Mouse (Mus musculus): ENCODE measurements at regions not wholly inside any gene's neighbourhood (a gene's known extent, or its start where the extent isn't known, plus 50 kb on each side); places are given as distances from the start of the nearest gene placed in this dataset.

DNA sequence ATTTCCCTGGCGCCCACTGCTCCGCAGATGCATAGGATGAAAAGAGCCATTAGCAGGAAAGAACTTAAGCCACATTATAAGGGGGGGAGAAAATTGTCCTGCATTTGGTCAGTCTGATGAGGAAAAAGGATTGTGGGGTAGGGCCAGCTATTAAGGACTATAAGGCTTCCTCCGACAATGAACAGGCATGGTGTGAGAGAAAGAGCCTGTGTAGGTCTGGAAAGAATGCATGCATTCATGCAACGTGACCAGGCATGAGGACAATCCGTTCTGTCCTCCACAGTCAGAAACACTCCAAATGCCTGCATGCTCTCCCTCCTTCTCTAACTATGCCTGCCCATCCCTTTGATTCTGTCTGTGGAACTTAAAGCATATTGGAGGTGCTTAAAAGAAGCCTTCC, 550.8 kb downstream of the Bcl11a start:
- Histone ChIP-seq H3K27ac (no peak overlapping the region), H3K27me3 (no peaks in the 10 kb centered on the region), H3K9ac (no peak overlapping the region), H3K4me1 (no peaks in the 10 kb centered on the region), H3K9me3 (no peaks in the 10 kb centered on the region), H3K4me2 (no peak overlapping the region), H3K36me3 (no peaks in the 10 kb centered on the region), H3K4me3 (no peak overlapping the region)
- 45% methylated on average over 5 of the region's 5 CpGs for WGBS
- no peak for ATAC-seq (ENCODE audit: insufficient number of reproducible peaks, insufficient read depth, low FRiP score, low TSS enrichment, low read depth)

DNA sequence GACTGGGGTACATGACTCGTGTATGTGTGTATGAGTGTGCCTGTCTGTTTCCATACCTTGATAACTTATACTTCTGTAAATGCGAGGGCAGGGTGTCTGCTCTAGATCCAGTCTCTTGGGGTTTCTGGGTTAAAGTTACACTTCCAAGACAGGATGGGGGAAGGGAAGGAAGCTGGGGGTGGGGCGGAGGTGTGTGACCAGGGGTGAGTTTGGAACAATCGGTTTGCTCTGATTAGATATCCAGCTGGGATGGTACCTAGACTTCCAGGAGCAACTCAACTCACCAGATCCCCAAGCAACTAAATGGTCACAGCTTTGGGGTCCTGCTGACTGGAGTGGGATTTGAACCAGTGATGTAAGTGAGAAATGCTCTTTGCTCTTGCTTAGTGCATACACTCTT, 551.6 kb downstream of the Bcl11a start:
- H3K9me3 ChIP-seq, result no peaks in the 10 kb centered on the region
- no peaks in the 10 kb centered on the region for H3K27me3 ChIP-seq
- H3K4me2 ChIP-seq, result no peak overlapping the region
- H3K27ac ChIP-seq, result no peak overlapping the region
- no peak overlapping the region for H3K4me3 ChIP-seq
- ATAC-seq (ENCODE audit: insufficient number of reproducible peaks, insufficient read depth, low FRiP score, low TSS enrichment, low read depth), result no peak
- no peaks in the 10 kb centered on the region for H3K4me1 ChIP-seq
- no peaks in the 10 kb centered on the region for H3K36me3 ChIP-seq
- WGBS, result 47% methylated on average over 4 of the region's 4 CpGs
- no peak overlapping the region for H3K9ac ChIP-seq

DNA sequence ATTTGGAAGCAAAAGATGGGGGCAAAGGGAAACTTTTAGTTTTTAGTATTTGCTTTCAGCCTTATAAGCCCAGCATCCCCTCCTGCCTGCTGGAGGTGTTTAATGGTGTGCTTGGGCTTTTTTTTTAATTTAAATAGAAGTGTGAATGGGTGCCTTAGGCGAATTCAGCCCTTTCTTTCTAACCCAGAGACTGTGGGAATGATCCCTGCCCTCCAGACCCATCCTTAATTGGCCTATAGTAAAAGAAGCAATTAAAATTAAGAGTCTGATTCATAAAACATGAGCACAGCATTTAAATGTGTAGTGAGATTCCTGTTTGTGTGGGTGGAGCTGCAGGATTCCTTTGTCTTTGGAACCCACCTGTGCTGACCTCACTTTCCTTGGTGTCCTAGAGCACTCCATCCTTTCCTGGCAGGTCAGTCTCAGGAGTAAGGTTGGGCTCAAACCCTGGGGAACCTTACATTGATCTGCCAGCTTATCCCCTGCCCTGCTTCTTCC, 552.6 kb downstream of the Bcl11a start:
- Histone ChIP-seq H3K9me3 (no peaks in the 10 kb centered on the region), H3K4me1 (no peaks in the 10 kb centered on the region), H3K4me2 (no peak overlapping the region), H3K9ac (no peak overlapping the region), H3K27ac (no peak overlapping the region), H3K27me3 (no peaks in the 10 kb centered on the region), H3K4me3 (no peak overlapping the region), H3K36me3 (no peaks in the 10 kb centered on the region)
- ATAC-seq (ENCODE audit: insufficient number of reproducible peaks, insufficient read depth, low FRiP score, low TSS enrichment, low read depth), result no peak
- 40% methylated on average over 1 of the region's 1 CpGs for WGBS

DNA sequence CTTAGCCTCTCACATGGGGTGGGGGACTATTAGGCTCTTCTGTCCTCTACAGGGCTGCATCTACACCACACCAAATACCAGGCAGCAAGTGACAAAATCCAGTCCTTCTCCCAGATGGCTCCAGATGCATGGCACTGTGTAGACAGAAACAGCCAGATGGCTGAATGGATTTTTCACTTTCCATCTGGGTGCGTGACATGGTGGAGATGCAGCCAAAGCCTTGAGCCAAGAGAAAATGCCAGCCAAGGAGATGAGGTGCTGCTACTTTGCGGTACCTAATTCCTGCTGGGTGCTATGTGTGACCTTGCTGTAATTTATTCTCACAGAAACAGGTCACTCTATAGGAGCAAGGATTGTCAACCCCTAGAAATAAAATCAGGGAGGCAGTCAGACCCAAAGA, 553.8 kb downstream of the Bcl11a start:
- Histone ChIP-seq H3K4me1 (no peaks in the 10 kb centered on the region), H3K9me3 (no peaks in the 10 kb centered on the region), H3K36me3 (no peaks in the 10 kb centered on the region), H3K4me2 (no peak overlapping the region), H3K27ac (no peak overlapping the region), H3K27me3 (no peaks in the 10 kb centered on the region), H3K9ac (no peak overlapping the region), H3K4me3 (no peak overlapping the region)
- 91% methylated on average over 2 of the region's 2 CpGs for WGBS
- ATAC-seq (ENCODE audit: insufficient number of reproducible peaks, insufficient read depth, low FRiP score, low TSS enrichment, low read depth), result no peak

DNA sequence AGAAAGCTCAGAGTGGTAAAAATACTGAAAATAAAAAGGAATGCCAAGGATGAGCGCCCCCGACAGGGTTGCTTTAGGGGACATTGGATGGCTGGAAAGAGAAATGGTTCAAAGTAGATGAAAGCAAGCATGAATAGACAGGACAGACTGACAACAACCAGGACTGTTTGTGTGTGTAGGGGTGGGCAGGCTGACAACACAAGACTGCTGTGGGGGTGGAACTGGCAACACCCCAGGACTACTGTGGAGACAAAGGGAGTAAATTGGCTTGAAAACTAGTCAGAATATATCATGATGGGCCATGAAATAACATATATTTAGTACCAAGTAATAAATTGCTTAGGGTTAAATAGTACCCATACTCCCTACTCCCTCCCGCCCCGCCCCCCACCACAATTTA, 558.9 kb downstream of the Bcl11a start:
- Histone ChIP-seq H3K9ac (no peak overlapping the region), H3K9me3 (no peaks in the 10 kb centered on the region), H3K4me2 (no peak overlapping the region), H3K27ac (no peak overlapping the region), H3K4me3 (no peak overlapping the region), H3K36me3 (no peaks in the 10 kb centered on the region), H3K4me1 (no peaks in the 10 kb centered on the region), H3K27me3 (no peaks in the 10 kb centered on the region)
- 90% methylated on average over 4 of the region's 4 CpGs for WGBS
- no peak for ATAC-seq (ENCODE audit: insufficient number of reproducible peaks, insufficient read depth, low FRiP score, low TSS enrichment, low read depth)

DNA sequence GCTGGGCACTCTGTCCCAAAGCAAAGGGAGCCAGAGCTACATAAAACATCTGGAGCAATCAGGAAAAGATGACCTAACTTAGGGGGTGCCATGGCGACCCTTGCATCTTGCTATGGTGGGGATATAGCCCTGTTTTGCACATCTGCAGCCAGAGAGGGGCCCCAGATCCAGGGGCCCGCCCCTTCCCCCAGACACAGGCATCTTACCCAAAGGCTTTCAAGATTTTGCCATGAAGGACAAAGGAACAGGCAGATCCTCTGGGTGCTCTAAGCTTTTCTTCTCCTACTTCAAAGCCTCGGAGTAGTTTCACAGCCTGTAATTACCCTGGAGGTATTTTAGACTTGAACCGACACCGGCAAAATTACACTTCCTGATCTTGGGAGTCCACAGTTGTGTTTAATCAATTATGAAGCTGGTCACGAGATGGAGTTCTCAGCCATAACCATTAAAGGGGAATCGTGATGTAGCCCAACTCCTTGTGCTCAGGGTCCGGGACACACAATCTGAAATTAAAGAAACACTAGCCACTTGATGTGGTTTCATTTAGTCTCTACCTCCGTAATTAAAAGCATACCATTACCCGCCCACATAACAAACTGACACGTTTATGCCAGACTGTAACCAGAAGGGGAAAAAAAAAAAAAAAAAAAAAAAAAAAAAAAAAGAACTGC, 565.7 kb downstream of the Bcl11a start:
- no peaks in the 10 kb centered on the region for H3K36me3 ChIP-seq
- no peak overlapping the region for H3K9ac ChIP-seq
- H3K27ac ChIP-seq, result peak overlapping the region; percentile 57
- peaks cover 15% of the 10 kb centered on the region for H3K4me1 ChIP-seq
- H3K4me3 ChIP-seq, result peak overlapping the region; percentile 10; the same call in 1 of the 2 replicates
- H3K27me3 ChIP-seq, result no peaks in the 10 kb centered on the region
- H3K9me3 ChIP-seq, result no peaks in the 10 kb centered on the region
- peak overlapping the region; percentile 45 for H3K4me2 ChIP-seq
- ATAC-seq (ENCODE audit: insufficient number of reproducible peaks, insufficient read depth, low FRiP score, low TSS enrichment, low read depth), result peak; percentile 72
- WGBS, result 7% methylated on average over 11 of the region's 11 CpGs

DNA sequence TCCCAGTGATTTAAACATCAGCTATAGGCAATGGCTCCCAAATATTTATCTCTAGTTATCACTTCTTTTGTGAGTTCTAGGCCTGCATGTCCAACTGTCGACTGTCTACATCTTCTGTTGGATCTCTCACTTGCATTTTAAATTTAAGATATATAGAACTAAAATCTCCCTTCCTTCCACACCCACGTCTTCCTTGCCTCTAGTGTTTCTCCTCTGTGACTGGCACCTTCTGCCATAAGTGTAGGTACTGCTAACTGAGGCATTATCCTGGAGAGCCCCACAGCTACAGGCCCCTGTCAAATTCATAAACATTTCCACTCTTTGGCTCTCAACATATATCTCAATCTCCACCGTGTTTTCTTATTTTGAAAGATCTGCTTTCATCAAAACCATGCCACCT, 575.0 kb downstream of the Bcl11a start:
- Histone ChIP-seq H3K4me1 (no peaks in the 10 kb centered on the region), H3K4me2 (no peak overlapping the region), H3K27ac (no peak overlapping the region), H3K9ac (no peak overlapping the region), H3K9me3 (no peaks in the 10 kb centered on the region), H3K4me3 (no peak overlapping the region), H3K27me3 (no peaks in the 10 kb centered on the region), H3K36me3 (no peaks in the 10 kb centered on the region)
- no peak for ATAC-seq (ENCODE audit: insufficient number of reproducible peaks, insufficient read depth, low FRiP score, low TSS enrichment, low read depth)
- WGBS, result 70% methylated on average over 3 of the region's 3 CpGs

DNA sequence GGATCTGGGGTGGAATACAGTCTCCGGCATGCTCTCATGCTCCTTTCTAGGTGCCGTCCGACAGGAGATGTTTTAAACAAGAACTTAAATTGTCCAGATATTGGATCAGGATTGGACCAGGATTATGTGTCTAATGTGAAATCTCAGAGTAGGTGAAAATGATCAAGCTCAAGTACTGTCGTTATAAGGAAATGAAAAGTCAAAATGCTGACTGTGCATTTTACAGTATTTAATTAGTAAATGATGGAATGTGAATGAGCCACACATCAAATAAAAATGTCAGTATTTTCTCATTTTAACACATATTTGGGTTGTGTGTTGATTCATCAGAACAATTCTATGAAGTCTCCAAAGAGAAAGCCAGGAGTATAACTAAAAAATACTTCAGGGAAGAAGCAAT, 586.2 kb downstream of the Bcl11a start:
- 93% methylated on average over 4 of the region's 4 CpGs for WGBS
- no peak for ATAC-seq (ENCODE audit: insufficient number of reproducible peaks, insufficient read depth, low FRiP score, low TSS enrichment, low read depth)

DNA sequence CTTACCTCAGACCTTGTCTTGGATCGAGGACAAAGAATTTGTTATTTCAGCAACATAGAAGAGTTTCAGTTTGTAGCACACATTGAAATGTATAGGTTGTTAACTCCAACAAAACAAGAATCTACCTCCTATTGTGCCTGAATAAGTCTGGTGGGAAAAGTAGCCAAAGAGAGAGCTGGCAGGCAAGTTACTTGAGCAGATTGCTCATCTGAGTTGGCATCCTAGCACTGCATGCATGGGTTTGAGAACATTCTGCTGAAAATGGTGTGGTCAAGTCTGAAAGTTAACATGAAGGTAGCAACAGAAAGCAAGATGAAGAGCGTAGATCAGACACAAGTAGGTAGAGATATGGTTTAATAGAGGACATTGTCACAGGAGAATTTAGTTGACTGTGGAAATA, 587.5 kb downstream of the Bcl11a start:
- no peak for ATAC-seq (ENCODE audit: insufficient number of reproducible peaks, insufficient read depth, low FRiP score, low TSS enrichment, low read depth)
- no peak overlapping the region for H3K9ac ChIP-seq
- no peaks in the 10 kb centered on the region for H3K4me1 ChIP-seq
- H3K9me3 ChIP-seq, result no peaks in the 10 kb centered on the region
- H3K4me3 ChIP-seq, result no peak overlapping the region
- no peaks in the 10 kb centered on the region for H3K36me3 ChIP-seq
- H3K4me2 ChIP-seq, result no peak overlapping the region
- WGBS, result 84% methylated on average over 2 of the region's 2 CpGs
- no peak overlapping the region for H3K27ac ChIP-seq
- H3K27me3 ChIP-seq, result no peaks in the 10 kb centered on the region

More for the DNA sequence above, 586.2 kb downstream of the Bcl11a start:
- H3K9me3 ChIP-seq, result no peaks in the 10 kb centered on the region
- no peaks in the 10 kb centered on the region for H3K36me3 ChIP-seq
- H3K9ac ChIP-seq, result no peak overlapping the region
- no peaks in the 10 kb centered on the region for H3K27me3 ChIP-seq
- H3K4me3 ChIP-seq, result no peak overlapping the region
- no peak overlapping the region for H3K4me2 ChIP-seq
- H3K4me1 ChIP-seq, result no peaks in the 10 kb centered on the region
- H3K27ac ChIP-seq, result no peak overlapping the region

DNA sequence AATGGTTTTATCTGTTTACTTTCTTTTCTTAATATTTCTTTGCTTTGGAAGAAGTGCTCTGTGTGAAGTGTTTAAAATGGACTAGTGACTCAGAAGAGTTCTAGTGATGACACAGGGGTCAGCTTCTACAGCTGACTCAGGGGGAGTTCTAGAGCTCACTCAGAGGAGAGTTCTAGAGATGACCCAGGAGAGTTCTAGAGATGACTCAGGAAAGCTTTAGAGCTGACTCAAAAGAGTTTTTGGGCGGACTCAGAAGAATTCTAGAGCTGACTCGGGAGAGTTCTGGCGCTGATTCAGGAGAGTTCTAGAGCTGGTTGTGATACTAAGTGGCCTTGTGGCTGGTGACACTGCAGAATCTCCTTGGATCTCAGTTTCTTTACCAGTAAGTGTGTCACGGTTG, 593.8 kb downstream of the Bcl11a start:
- Histone ChIP-seq H3K27me3 (no peaks in the 10 kb centered on the region), H3K27ac (no peak overlapping the region), H3K9ac (no peak overlapping the region), H3K4me2 (no peak overlapping the region), H3K4me3 (no peak overlapping the region), H3K36me3 (no peaks in the 10 kb centered on the region), H3K9me3 (no peaks in the 10 kb centered on the region), H3K4me1 (peaks cover 4% of the 10 kb centered on the region)
- no peak for ATAC-seq (ENCODE audit: insufficient number of reproducible peaks, insufficient read depth, low FRiP score, low TSS enrichment, low read depth)
- WGBS, result 87% methylated on average over 4 of the region's 4 CpGs

DNA sequence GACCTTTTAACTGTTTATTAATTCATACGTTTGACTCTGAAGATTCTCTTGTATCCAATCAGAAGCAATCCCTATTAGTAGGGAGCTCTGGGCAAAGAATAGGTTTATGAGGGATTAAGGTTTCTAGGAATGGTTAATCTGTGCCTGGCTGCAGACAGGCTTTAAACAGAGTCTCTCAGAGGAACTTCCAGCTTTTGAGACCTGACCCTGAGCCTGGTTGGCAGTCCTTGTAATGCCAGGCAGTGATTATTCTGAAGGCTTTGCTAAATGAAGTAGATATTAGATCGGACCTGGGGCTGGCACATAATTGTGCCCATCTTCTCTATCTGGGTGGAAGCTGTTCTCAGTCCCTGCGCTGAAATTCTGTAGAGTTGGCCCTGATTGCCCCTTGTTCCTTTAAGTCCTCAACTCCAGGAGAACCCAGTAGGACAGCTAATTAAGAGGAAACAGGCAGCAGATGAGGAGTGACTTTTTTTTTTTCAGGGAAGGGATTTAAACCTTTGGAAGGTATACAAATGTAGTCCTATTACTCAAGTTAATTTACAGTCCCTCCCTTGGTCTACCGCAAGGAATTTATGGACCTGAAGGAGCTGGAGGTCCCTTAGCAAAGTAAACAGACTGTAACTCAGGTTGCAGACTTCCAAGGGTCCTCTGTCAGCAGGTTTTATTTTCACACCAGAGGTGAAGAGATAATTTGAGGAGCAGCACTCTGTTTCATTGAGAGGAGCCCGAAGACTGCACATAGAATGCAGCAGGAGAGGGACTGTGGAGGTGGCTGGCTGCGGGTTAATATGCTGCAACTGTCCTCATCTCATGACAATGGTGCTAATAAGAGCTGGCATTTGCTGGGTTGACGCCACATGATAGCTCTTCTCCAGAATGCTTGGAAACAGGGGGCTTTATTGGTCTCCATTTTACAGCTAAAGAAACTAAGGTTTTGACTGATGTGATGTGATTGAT, 595.7 kb downstream of the Bcl11a start:
- no peak for ATAC-seq (ENCODE audit: insufficient number of reproducible peaks, insufficient read depth, low FRiP score, low TSS enrichment, low read depth)
- H3K36me3 ChIP-seq, result no peaks in the 10 kb centered on the region
- H3K27ac ChIP-seq, result no peak overlapping the region
- no peak overlapping the region for H3K4me3 ChIP-seq
- WGBS, result 77% methylated on average over 7 of the region's 7 CpGs
- no peaks in the 10 kb centered on the region for H3K27me3 ChIP-seq
- no peaks in the 10 kb centered on the region for H3K9me3 ChIP-seq
- no peak overlapping the region for H3K4me2 ChIP-seq
- H3K4me1 ChIP-seq, result peaks cover 7% of the 10 kb centered on the region
- H3K9ac ChIP-seq, result no peak overlapping the region

DNA sequence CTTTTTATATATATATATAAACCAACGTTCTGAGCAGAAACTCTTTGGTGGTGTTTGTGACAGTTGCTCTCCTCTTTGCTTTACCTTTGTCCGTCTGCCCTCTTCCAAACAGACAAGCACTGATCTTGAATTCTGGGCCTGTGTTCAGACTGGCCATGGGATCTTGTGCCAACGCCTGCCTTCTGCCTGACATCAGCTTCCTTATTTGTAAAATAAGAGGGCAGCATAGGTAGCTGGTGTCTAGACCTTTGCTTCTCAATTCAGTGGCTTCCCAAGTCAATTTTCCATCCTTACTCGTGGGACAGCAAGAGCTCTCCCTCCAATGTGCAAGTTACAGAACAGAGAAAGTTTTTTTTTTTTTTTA, 596.3 kb downstream of the Bcl11a start:
- WGBS, result 81% methylated on average over 4 of the region's 4 CpGs
- no peaks in the 10 kb centered on the region for H3K36me3 ChIP-seq
- H3K9ac ChIP-seq, result no peak overlapping the region
- H3K4me2 ChIP-seq, result no peak overlapping the region
- no peak overlapping the region for H3K27ac ChIP-seq
- H3K27me3 ChIP-seq, result no peaks in the 10 kb centered on the region
- H3K4me3 ChIP-seq, result no peak overlapping the region
- no peak for ATAC-seq (ENCODE audit: insufficient number of reproducible peaks, insufficient read depth, low FRiP score, low TSS enrichment, low read depth)
- peaks cover 7% of the 10 kb centered on the region for H3K4me1 ChIP-seq
- no peaks in the 10 kb centered on the region for H3K9me3 ChIP-seq
